Mouse (Mus musculus) liver, embryonic 16.5 days (tissue): ENCODE data around the gene Sf3a1. TPM values are rescaled to one million over a fixed set of nuclear protein-coding genes. Genes with fewer than 3 reads are reported as not detected.
A peak's percentile ranks its signal among the peaks of the same experiment; 100 is the strongest.
"Not testable (repeated sequence)": the region's sequence is repeated elsewhere in the genome, so short reads cannot be mapped to it uniquely, and the experiment has no call there.

Experiments used
- ATAC-seq: fragments of 200-750 bp; cut with Nextera tagmentation; 2 replicates; pipeline ENCODE4 v1.8.0; 2017; ENCODE audit warnings: low read depth, mild to moderate bottlenecking, moderate number of reproducible peaks, moderate library complexity
- H3K27ac ChIP-seq: fragments of 300-500 bp; sonication (generic); 2 replicates; pipeline ENCODE4 v1.5.1; 2014; ENCODE audit warnings: mild to moderate bottlenecking, low read length
- H3K27me3 ChIP-seq: fragments of 300-500 bp; sonication (generic); 2 replicates; pipeline ENCODE4 v1.6.1; 2014; ENCODE audit warnings: low read depth, low read length, mixed read lengths; ENCODE audit not compliant: control insufficient read depth, insufficient read depth
- H3K36me3 ChIP-seq: fragments of 300-500 bp; sonication (generic); 2 replicates; pipeline ENCODE4 v1.6.1; 2014; ENCODE audit warnings: mild to moderate bottlenecking; ENCODE audit not compliant: control insufficient read depth, insufficient read depth
- H3K4me1 ChIP-seq: fragments of 300-500 bp; sonication (generic); 2 replicates; pipeline ENCODE4 v1.6.1; 2014; ENCODE audit warnings: low read depth, low read length, mixed read lengths; ENCODE audit not compliant: control insufficient read depth
- H3K4me2 ChIP-seq: fragments of 300-500 bp; sonication (generic); 2 replicates; pipeline ENCODE4 v1.6.1; 2014; ENCODE audit warnings: low read depth, low read length, mixed read lengths
- H3K4me3 ChIP-seq: fragments of 300-500 bp; sonication (generic); 2 replicates; pipeline ENCODE4 v1.5.1; 2014; ENCODE audit warnings: low read depth, mild to moderate bottlenecking, low read length
- H3K9ac ChIP-seq: fragments of 300-500 bp; sonication (generic); 2 replicates; pipeline ENCODE4 v1.6.1; 2014; ENCODE audit warnings: low read depth, low read length
- H3K9me3 ChIP-seq: fragments of 300-500 bp; sonication (generic); replicated peaks from 2 replicates; pipeline ENCODE4 v1.6.1; 2016; ENCODE audit warnings: low read length; ENCODE audit not compliant: control insufficient read depth
- WGBS: fragments of 180-500 bp; shearing (Covaris S2); extraction: QIAGEN DNeasy Blood & Tissue Kit; methylation state at CpG from one replicate; pipeline ENCODE4 v1.1.7; 2014; ENCODE audit not compliant: insufficient replicate concordance; 5-methylcytosine and 5-hydroxymethylcytosine counted together
- polyA plus RNA-seq: library from polyadenylated mRNA; unstranded; fragments of >200 nt; fragmentation: Nextera tagmentation; extraction: Ambion mirVana; gene quantifications from 2 replicates; pipeline ENCODE4 v1.2.1, GENCODE M21; 2015

Gene Sf3a1
- polyA plus RNA-seq = 15.9 and 18.2 TPM in 2 replicates

DNA sequence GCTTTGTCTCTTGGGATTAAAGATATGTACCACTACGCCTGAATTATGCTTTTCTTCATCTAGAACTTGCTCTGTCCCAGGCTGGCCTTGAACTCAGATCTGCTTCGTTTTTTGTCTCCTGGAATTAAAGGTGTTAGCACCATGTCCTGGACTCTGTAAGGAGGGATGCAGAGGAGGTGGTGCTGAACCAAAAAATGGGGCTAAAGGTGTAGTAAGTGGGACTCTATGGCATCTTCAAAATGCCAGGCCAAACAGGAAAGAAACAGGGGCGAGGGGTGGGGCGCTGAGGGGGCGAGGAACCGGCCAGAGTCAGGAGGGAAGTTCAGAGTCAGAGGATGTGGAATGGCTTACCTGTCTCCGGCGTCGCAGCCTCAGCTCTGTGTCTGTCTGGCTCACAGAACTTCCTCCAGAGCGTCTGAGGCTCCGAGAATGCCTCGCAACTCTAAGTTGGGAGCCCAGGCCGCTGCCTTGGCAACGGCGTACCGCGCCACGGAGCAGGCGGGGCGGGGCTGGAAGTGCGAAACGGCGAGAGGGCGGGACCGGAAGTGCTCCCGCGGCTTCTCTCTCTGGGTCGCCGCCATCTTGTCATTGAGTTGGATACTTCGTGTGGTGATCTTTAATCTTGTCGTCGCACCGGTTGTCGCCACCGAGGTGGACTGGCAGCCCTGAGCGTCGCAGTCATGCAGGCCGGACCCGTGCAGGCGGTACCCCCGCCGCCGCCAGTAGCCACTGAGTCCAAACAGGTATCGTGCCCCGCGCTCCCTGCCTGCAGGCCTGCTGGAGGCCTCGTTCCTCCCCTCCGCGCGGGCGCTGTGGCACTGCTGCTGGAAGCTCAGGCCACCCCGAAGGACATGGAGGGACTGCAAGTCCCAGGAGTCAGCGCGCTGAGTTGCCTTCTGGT lies at the start of gene Sf3a1, which contains the start of gene Ccdc157:
Gene Sf3a1 (plus strand): TSS at position 543 of the 901 bp plus-strand sequence.
Gene Ccdc157 (minus strand): TSS at position 486 of the 901 bp plus-strand sequence.
- WGBS = 1% methylated on average over 54 of the region's 54 CpGs
- peak; percentile 97 for ATAC-seq
- Histone ChIP-seq H3K4me3 (peak within 1 kb of the TSS; percentile 87), H3K27me3 (no peaks in the 10 kb centered on the region), H3K9me3 (no peaks in the 10 kb centered on the region), H3K4me1 (peaks cover 21% of the 10 kb centered on the region), H3K27ac (peak within 1 kb of the TSS; percentile 78), H3K36me3 (peaks cover 24% of the 10 kb centered on the region), H3K4me2 (peak within 1 kb of the TSS; percentile 86), H3K9ac (peak within 1 kb of the TSS; percentile 79)

GRCm38 (mm10) chr11:4112033-4112432 lies 48.1 kb upstream of the Sf3a1 start:
- ATAC-seq = no peak
- H3K9ac ChIP-seq = no peak overlapping the region

DNA sequence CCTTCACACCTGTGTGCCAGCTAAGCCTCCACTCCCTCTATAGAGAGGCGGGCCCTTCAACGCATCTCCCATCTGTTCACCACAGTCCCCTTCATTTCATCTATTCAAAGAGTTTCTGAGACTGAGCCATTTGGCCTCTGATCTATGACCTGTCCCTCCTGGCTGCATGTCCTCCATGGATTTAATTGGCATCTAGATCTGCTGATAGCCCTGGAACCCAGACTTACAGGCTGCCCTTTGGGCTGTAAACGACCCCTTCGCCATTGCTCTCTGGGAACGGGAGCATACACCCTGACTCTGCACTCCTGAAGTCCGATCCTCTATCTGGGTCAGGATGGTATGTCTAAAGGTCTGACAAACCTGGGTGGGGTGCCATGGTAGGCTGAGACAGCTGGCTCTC lies 47.3 kb upstream of the Sf3a1 start:
- peaks cover 19% of the 10 kb centered on the region for H3K4me1 ChIP-seq
- ATAC-seq = no peak
- H3K36me3 ChIP-seq = no peaks in the 10 kb centered on the region
- peaks cover 6% of the 10 kb centered on the region for H3K27me3 ChIP-seq
- H3K27ac ChIP-seq = no peak overlapping the region
- no peak overlapping the region for H3K4me2 ChIP-seq
- H3K9me3 ChIP-seq = no peaks in the 10 kb centered on the region
- no peak overlapping the region for H3K4me3 ChIP-seq
- WGBS = 76% methylated on average over 6 of the region's 6 CpGs
- no peak overlapping the region for H3K9ac ChIP-seq

More at GRCm38 (mm10) chr11:4112033-4112432, 48.1 kb upstream of the Sf3a1 start:
- H3K4me2 ChIP-seq = no peak overlapping the region
- no peaks in the 10 kb centered on the region for H3K9me3 ChIP-seq
- H3K4me3 ChIP-seq = no peak overlapping the region
- H3K36me3 ChIP-seq = no peaks in the 10 kb centered on the region
- no peak overlapping the region for H3K27ac ChIP-seq
- WGBS = 52% methylated on average over 4 of the region's 4 CpGs
- H3K27me3 ChIP-seq = no peaks in the 10 kb centered on the region
- H3K4me1 ChIP-seq = peaks cover 11% of the 10 kb centered on the region

DNA sequence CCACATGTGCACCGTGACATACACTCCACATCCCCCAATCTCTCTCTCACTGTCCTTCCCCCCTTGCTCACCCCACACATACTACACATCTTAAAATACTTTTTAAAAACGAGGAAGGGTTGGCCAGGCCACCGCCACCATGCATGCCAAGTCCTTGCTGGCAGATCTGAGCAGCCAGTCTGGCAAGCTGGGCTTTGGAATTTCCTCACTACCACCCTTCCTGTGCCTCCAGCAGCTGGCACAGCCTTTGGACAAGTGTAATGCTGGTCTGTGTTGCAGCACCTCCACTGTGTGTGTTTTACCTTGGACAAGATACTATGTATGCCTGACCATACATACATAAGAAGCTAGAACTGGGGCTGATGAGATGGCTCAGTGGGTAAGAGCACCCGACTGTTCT lies 46.7 kb upstream of the Sf3a1 start:
- 65% methylated on average over 4 of the region's 4 CpGs for WGBS
- Histone ChIP-seq H3K4me3 (no peak overlapping the region), H3K27me3 (peaks cover 12% of the 10 kb centered on the region), H3K9me3 (no peaks in the 10 kb centered on the region), H3K36me3 (no peaks in the 10 kb centered on the region), H3K4me1 (peaks cover 25% of the 10 kb centered on the region), H3K27ac (no peak overlapping the region), H3K4me2 (no peak overlapping the region), H3K9ac (no peak overlapping the region)
- ATAC-seq = no peak

DNA sequence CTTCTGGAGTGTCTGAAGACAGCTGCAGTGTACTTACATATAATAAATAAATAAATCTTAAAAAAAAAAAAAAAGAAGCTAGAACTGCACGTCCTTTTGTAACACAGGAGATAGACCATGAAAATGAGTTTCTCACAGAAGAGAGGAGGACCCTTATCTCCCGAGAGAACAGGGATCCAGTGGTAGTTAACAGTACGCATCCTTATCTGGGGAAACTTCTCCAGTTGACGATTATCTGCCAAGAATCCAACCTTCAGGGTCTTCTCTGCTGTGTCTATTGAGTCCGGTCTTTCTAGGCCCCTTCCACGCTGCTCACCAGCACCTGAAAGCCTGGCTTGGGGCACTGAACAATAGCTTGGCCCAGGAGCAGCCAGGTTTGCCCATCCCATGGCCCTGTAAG lies 46.2 kb upstream of the Sf3a1 start:
- no peak for ATAC-seq
- Histone ChIP-seq H3K27ac (no peak overlapping the region), H3K9me3 (no peaks in the 10 kb centered on the region), H3K4me1 (peaks cover 29% of the 10 kb centered on the region), H3K4me2 (no peak overlapping the region), H3K36me3 (no peaks in the 10 kb centered on the region), H3K9ac (no peak overlapping the region), H3K27me3 (peaks cover 17% of the 10 kb centered on the region), H3K4me3 (no peak overlapping the region)
- 40% methylated on average over 6 of the region's 6 CpGs for WGBS

DNA sequence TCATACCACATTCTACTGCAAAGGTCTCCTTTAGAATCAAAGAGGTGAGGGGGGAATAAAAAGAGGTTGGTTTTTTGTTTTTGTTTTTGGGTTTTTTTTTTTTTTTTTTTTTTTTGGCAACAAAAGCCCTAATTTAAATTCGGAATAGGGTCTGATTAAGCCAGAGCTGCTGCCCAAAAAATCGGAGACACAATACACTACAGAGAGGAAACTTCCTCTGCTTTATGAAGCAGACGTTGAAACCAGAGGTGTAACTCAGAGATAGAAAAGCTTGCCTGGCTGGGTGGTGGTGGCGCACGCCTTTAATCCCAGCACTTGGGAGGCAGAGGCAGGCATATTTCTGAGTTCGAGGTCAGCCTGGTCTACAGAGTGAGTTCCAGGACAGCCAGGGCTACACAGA lies 45.6 kb upstream of the Sf3a1 start:
- not testable (repeated sequence) for H3K4me2 ChIP-seq, H3K9ac ChIP-seq, H3K36me3 ChIP-seq, H3K4me3 ChIP-seq, ATAC-seq, H3K27ac ChIP-seq, H3K9me3 ChIP-seq
- H3K27me3 ChIP-seq = peaks cover 23% of the 10 kb centered on the region
- 74% methylated on average over 6 of the region's 6 CpGs for WGBS
- peaks cover 31% of the 10 kb centered on the region for H3K4me1 ChIP-seq

DNA sequence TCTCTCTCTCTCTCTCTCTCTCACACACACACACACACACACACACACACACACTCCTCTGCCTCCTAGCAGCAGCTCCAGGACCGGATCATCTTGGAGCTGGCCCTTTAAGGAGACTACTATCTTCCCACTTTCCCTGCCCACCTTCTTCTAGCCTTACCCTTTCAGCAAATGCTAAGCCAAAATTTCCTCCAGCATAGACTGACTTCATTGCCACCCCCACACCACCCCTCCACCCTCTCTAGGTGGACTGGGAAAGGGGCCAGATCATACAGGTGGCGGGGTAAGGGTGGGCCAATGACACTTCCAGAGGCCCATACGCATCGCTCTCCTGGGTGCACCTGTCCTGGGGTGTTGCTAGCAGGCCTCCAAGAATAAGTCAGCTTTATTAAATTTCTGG lies 44.7 kb upstream of the Sf3a1 start:
- Histone ChIP-seq H3K4me2 (no peak overlapping the region), H3K36me3 (no peaks in the 10 kb centered on the region), H3K9me3 (no peaks in the 10 kb centered on the region), H3K27me3 (peaks cover 31% of the 10 kb centered on the region), H3K9ac (no peak overlapping the region), H3K4me1 (peaks cover 31% of the 10 kb centered on the region), H3K4me3 (no peak overlapping the region), H3K27ac (no peak overlapping the region)
- no peak for ATAC-seq
- 81% methylated on average over 4 of the region's 4 CpGs for WGBS

DNA sequence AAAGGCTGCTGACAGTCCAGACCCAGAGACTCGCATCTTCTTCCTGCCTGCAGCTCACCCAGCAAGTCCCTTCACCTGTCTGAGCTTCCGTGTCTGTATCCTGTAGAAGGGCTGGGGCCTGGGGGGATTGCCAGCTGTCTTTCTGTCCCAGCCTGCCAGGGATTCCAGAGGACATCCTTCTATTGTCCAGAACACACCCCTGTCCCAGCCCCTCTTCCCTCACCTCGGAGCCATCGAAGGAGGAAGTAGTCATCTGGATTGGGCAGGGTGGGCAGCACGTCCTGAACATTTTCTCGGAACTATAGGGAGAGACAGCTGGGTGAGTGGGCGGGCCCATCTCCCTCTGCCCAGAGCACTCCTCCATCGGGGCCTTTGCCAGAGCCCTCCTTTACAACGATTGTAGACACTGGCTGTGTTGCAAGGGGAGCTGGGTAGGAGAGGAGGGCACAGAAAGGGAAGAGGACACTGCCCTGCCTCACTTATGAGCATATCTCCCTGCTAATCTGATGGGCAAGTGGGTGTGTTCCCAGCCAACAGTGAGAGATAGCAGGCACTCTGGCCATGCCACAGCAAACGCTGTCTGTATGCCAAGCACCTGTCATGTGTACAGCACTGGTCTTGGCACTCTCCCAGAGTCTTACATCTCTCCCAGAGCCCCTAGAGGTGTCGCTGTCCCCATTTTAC lies 43.5 kb upstream of the Sf3a1 start:
- no peaks in the 10 kb centered on the region for H3K36me3 ChIP-seq
- H3K4me3 ChIP-seq = peak overlapping the region; percentile 68
- H3K4me2 ChIP-seq = peak overlapping the region; percentile 77
- H3K9ac ChIP-seq = peak overlapping the region; percentile 37
- peak; percentile 63 for ATAC-seq
- peaks cover 35% of the 10 kb centered on the region for H3K27me3 ChIP-seq
- H3K9me3 ChIP-seq = no peaks in the 10 kb centered on the region
- peaks cover 31% of the 10 kb centered on the region for H3K4me1 ChIP-seq
- 30% methylated on average over 11 of the region's 11 CpGs for WGBS
- H3K27ac ChIP-seq = peak overlapping the region; percentile 40; the same call in 1 of the 2 replicates
